Mouse (Mus musculus): ENCODE results near the gene Slc22a20.

Slc22a20 gene

GRCm38 (mm10) chr19:5952071-5952691, 33.8 kb downstream of the Slc22a20 start:
- no peak for DNase-seq (ENCODE audit: low spot score in 2 of 2)

DNA sequence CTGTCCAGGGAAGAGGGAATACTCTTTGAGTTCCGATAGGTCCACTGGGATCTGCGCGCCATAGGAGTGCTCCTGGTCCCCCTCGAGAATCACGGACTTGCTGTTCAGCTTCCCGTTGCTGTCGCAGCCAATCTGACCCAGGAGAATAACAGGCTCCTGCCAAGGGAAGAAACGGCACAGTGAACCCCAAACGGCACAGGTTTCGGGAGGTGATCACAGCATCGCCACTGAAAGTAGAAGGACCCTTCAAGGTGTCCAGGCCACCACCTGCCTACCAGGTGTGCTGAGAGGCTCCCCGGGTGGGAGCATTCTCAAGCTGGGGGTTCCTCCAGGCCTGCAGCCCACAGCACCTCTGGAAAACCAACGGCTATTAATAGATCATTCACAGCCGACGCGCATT, 34.3 kb downstream of the Slc22a20 start:
- no peak for DNase-seq (ENCODE audit: low spot score in 2 of 2)

DNA sequence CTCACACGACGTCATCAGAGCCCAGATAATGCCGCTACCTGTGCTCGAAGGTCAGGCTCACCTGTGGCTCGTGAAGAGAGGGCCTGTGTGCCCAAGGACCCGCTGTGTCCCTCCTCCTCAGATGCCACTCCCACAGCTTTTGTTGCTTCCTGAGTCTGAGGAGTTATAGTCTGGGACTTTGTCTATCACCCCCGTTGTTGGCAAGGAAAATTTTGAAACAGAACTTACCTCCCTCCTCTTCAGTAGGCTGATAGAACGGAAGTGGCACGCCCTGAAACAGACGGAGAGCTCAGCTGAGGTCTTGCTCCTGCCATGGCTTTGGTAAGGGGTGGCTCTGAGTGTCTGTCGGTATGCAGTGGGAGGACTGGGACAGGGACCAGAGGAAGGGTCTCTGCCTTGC, 35.7 kb downstream of the Slc22a20 start:
- no peak for DNase-seq (ENCODE audit: low spot score in 2 of 2)

DNA sequence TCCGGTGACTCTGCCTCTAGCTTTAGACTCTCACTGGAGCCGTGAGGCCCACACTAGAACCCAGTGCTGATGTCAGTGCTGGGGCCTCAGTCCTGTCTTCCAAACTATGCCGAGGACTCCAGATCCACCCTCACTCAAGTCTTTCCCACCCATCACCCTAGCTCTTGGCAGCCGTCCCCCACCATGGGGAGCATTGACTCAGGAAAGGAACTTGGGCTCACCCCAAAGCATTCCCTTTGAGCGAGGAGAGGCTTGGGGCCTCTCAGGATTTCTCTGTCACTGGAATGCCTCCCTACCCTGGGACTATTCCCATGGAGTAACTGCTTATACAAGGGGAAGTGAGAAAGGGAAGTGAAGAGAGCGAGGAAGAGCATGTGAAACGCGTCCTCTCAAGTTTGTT, 40.1 kb downstream of the Slc22a20 start:
- DNase-seq (ENCODE audit: low spot score in 2 of 2): no peak

- DNase-seq (ENCODE audit: low spot score in 2 of 2): no peak
Measured at GRCm38 (mm10) chr19:5945027-5945426, 40.9 kb downstream of the Slc22a20 start.

GRCm38 (mm10) chr19:5944145-5944544, 41.8 kb downstream of the Slc22a20 start:
- DNase-seq (ENCODE audit: low spot score in 2 of 2): no peak

DNA sequence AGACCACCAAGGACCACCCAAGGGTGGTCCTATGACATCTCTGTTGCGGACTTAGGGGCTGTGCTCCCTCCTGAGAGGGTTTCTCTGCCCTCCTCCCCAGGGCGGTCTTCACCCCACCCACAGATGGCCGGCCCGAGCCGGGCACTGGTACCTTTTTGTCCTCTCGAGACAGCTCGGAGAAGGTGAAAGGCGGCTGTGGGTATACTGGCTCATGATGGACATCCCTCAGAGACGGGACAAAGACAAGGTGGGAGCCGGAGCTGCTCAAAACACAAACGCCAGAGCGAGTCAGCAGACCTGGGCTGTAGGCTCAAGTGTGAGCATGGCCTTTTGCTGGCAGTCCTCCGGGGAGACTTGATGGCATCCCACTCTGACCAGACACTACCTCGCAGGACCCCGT, 42.5 kb downstream of the Slc22a20 start:
- no peak for DNase-seq (ENCODE audit: low spot score in 2 of 2)

DNA sequence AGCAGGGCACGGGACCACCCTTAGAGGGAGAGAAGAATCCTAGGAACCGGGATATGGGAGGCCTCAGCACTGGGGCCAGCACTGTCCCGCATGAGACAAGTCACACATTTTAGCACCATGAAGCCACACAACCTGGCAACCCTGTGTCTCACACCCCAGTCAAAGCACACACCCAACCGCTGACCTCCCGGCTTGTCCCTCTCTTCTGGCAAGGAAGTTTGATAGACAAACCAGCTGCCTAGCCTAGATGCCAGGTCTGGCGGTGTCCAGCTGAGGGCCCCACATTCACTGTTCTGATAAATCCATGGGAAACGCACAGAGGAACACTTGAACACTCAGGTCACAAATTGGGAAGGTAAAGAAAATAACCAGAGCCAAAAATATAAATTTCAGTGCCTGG, 43.4 kb downstream of the Slc22a20 start:
- no peak for DNase-seq (ENCODE audit: low spot score in 2 of 2)

DNA sequence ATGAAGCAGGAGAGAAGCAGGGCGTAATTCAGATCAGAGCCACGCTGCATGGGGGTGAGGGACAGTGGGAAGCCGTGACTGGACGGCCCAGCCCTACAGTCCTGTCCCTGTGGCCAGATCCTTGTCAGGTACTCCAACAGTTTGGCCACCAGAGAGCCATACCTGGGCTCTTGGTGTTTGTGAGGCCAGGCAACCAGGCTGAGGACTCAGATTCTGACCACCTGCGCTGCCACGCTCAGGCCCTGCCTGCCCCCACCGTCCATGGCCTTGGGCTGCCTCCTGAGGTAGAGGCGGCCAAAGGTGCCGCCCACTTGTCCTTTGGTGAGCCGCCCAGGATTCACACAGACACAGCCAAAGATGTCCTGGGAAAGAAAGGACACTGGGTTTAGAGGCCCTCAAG, 45.3 kb downstream of the Slc22a20 start:
- no peak for DNase-seq (ENCODE audit: low spot score in 2 of 2)

GRCm38 (mm10) chr19:5940173-5940572, 45.8 kb downstream of the Slc22a20 start:
- DNase-seq (ENCODE audit: low spot score in 2 of 2): peak in 1 of 2 experiments; percentile 75

GRCm38 (mm10) chr19:5939715-5940114, 46.2 kb downstream of the Slc22a20 start:
- DNase-seq (ENCODE audit: low spot score in 2 of 2): no peak

DNA sequence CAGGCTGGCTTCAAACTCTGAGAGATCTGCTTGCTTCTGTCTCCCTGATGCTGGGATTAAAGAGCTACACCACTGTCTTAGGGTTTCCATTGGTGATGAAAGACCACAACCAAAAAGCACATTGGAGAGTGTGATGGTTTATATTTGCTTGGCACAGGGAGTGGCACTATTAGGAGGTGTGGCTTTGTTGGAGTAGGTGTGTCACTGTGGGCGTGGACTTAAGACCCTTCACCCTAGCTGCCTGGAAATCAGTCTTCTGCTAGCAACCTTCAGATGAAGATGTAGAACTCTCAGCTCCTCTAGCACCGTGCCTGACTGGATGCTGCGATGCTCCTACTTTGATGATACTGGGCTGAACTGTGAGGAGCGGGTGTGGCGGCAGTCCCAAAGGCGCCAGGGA, 47.4 kb downstream of the Slc22a20 start:
- DNase-seq (ENCODE audit: low spot score in 2 of 2): no peak

DNA sequence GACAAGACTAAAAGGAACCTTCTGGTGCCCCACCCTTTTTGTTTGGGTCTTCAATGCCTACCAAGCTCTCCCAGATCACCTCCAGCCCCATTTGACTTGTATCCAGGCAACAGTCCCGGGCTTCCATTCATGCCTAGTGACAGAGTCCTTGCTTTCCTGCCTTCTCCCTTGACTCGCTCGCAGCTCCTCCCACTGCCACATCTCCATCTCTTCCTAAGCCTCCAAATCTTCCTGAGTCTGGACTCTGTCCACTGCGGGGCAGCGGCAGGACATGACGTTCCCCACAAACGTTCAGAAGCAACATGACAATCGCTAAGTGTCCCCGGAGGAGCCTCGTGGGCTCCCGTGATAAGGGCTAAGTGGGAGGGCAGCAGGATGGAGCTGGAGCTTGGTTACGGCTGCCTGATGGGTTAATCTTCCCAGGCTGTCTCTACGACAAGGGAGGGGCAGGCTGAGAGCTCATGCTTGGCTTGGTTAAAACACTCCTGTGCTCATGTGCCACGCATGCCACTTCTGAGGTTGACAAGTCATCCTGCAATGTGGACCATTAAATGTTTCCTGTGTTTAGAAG, 48.0 kb downstream of the Slc22a20 start:
- no peak for DNase-seq (ENCODE audit: low spot score in 2 of 2)

DNA sequence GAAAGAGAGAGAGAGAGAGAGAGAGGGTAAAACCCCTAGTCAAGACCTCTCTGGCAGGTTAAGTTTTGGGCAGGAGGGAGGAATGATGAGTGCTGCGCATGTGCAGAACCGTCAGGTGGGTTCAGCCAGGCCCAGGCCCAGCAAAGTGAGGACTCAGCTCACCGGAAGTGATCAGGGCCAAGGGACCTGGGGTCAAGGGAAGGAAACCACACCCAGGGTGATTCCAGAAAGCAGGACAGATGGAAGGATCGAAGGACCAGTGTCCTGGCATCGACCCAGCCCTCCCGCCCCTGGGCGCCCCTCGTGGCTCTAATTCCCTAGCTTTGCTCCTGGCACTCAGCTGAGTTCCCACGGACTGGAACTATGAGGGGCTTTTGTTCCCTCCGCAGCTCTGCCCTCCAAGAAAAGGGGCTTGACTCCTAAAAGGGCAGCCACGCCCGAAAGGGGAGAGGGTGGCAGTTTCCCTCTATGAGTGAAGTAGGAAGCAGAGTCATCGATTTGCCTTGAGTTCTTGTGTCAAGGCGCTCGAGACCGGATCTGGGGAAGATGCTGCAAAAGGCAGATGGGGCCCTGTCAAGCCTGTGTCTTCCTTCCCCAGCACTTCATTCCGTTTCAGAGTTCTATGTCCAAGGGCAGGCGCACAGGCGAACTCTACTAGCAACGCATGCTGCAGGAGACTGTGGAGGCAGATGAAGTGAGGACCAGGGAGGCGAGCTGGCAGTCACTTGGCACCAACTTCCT, 48.7 kb downstream of the Slc22a20 start:
- no peak for DNase-seq (ENCODE audit: low spot score in 2 of 2)

GRCm38 (mm10) chr19:5935691-5936090, 50.3 kb downstream of the Slc22a20 start:
- no peak for DNase-seq (ENCODE audit: low spot score in 2 of 2)

DNA sequence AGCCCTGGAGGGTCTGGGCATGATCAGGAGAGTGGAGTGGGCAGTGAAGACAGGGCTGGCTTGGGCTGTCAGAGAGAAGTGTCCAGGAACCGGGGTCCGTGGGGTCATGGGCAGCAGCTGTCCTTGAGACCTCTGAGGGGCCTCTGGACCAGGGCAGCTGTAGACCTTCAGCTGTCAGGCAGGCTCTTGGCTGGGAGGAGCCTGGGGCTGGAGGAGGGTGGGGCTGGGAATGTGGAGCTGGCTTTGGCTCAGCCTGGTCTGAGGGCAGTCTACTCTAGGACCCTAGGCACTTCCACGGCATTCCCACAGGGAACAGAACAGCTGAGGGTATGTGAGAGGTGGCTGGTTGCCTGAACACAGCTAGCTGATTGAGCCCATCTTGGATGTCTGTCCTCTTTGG, 50.7 kb downstream of the Slc22a20 start:
- no peak for DNase-seq (ENCODE audit: low spot score in 2 of 2)

DNA sequence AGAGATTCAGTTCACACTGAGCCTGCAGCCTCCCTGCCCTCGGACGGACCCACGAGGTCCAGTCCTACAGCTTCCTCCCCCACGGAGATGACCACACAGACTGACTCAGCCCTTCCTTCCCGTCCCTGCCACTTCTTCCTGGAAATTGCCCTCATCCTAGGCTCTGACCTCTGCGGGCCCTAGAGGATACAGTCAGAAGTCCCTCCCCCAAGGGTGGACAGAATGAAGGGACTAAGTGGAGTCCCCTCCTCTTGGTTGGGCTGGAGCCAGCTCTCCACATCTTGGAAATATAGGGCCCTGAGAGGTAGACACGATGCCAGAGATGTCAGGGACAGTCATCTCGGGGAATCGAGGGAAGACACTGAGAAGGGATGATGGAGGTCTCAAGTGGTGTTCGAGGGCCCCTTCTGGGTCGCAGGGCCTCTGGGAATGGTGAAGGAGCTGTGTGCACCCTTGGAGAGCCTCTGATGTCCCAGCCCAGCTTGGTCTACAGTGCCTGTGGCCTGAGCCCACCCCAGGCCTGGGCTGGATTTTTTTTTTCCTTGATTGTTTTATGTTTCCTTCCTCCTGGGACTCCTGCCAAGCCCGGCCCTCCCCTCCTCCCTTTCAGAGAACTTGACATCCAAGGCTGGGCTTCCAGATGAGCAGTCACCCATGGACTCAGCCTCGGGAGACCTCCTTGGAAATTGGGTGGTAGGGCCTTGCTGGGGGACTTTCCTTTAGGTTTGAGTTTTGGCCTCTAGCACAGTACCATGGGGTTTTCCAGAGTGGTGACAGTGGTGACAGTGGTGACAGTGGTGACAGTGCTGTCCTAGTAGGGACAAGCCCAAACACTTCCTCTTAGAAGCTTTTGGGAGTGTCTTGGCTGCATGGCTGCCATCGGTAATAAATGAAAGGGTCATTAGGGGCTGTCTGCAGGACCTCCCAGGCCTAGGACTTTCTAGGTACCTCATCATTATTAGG, 56.0 kb downstream of the Slc22a20 start:
- DNase-seq (ENCODE audit: low spot score in 2 of 2): no peak

GRCm38 (mm10) chr19:5928546-5928945, 57.4 kb downstream of the Slc22a20 start:
- no peak for DNase-seq (ENCODE audit: low spot score in 2 of 2)

- DNase-seq (ENCODE audit: low spot score in 2 of 2): no peak
Measured at GRCm38 (mm10) chr19:5928104-5928503, 57.8 kb downstream of the Slc22a20 start.

DNA sequence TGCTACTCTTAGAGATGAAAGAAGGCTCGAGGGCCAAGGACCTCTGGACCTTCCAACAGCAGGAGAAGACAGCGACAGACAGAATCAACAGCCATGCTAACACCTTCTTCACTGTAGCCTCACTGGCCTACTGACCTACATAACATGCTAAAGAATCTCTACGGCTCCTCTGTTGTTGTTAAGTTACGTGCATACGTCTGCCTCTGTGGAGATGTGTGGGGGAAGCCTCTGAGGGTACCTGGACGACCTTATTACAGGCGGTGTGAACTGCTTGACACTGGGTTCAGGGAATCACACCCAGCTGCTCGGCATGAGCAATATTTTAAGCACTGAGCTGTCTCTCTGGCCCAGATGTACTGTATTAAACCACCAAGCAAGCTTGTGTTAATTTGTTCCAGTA, 58.4 kb downstream of the Slc22a20 start:
- no peak for DNase-seq (ENCODE audit: low spot score in 2 of 2)

DNA sequence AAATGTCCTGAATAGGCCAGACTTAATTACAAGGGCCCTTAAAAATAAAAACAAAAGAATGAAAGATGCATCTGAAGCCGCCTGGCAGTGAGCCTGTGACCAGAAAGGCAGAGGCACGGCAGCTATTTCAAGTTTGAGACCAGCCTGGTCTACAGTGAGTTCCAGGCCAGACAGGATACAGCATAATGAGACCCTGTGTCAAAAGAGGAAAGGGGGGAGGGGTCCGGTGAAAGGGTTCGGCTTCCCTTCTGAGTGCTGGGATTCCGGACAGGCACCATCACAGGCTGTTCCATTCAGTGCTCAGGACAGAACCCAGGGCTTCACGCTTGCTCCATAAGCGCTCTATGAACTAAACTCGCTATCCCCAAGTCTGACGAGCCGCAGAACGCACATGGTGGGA, 58.9 kb downstream of the Slc22a20 start:
- no peak for DNase-seq (ENCODE audit: low spot score in 2 of 2)

DNA sequence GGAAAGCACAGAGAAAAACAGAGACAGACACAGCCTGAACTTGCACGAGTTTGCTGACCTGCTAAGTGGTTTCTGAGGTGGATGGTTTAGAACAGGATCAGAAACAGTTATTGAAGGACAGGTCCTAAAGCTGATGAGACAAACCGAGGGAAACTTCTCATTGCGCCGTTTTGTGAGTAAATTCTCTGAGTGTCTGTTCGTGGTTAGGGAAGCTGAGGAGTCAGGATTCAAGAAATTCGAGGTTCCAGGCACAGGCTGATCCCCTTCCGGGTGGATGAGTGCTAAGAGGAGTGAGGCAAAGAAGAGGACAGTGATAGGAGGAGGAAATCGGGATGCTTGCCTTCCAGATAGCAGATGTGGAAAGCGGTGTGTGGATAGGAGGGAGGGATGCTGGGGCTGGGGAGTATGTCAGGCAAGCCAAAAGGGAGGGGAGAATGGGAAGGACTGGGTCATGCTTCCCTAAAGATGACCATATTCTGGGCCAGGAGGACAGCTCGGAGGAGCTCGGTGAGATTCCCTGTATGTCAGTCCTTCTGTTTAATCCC, 60.6 kb downstream of the Slc22a20 start:
- no peak for DNase-seq (ENCODE audit: low spot score in 2 of 2)
